Mouse (Mus musculus): ENCODE results near the gene Nbea. TPM values are rescaled to one million over a fixed set of nuclear protein-coding genes. Genes with fewer than 3 reads are reported as not detected.

Nbea gene
- polyA plus RNA-seq, 1 experiment: 0.20 TPM

DNA sequence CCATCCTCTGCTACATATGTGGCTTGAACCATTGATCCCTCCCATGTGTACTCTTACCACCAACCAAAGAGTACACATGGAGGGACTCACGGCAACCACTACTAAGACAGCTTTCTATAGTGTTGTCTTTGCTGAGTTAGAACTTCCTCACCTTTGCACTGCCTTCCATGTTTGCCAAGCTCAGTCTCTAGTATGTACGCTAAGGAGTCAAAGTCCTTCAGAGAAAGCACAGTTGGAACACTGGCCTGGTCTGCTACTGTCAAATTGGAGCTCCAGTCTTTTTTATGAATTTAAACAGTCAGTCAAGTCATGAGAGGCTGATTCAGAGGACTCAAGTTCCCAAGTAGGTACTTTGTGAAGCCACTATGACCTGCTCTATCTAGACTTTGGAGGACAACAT is 486.3 kb downstream of the Nbea start:
- Histone ChIP-seq H3K4me3 (replicated peaks) (no peak overlapping the region), H3K4me1 (peaks cover 4% of the 10 kb centered on the region; the same call in 1 of the 2 replicates), H3K9me3 (no peaks in the 10 kb centered on the region), H3K36me3 (replicated peaks; ENCODE audit: low read length) (no peaks in the 10 kb centered on the region), H3K27me3 (replicated peaks) (no peaks in the 10 kb centered on the region)
- TF ChIP-seq GATA1 (IDR thresholded peaks at IDR 0.05; ENCODE audit: borderline replicate concordance, low read length) (no peak), FLI1 (IDR thresholded peaks at IDR 0.05; ENCODE audit: low read length) (no peak)

DNA sequence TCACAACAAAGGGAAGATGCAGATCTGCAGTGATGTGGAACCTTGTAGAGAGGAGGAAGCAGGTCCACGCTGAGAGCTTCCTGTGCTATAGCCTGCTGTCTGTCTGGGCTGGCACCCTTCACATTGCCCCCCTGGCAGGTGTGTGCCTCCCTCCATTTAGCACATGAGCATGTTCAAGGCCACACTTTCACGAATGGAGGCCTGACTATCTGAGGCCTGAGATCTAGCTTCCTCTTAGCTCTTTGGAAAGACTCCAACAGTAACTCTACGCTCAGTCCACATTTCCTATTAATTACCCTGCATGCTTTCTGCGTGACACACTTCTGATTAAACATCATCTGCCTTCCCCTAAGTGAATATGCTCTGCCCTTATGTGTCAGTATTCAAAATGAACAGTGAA is 490.4 kb downstream of the Nbea start:
- H3K4me1 ChIP-seq: peaks cover 1% of the 10 kb centered on the region; the same call in 1 of the 2 replicates
- TF ChIP-seq GATA1 (IDR thresholded peaks at IDR 0.05; ENCODE audit: borderline replicate concordance, low read length) (no peak), FLI1 (IDR thresholded peaks at IDR 0.05; ENCODE audit: low read length) (no peak)
- H3K4me3 ChIP-seq (replicated peaks): no peak overlapping the region
- H3K36me3 ChIP-seq (replicated peaks; ENCODE audit: low read length): no peaks in the 10 kb centered on the region
- H3K9me3 ChIP-seq: no peaks in the 10 kb centered on the region
- H3K27me3 ChIP-seq (replicated peaks): peaks cover 1% of the 10 kb centered on the region

DNA sequence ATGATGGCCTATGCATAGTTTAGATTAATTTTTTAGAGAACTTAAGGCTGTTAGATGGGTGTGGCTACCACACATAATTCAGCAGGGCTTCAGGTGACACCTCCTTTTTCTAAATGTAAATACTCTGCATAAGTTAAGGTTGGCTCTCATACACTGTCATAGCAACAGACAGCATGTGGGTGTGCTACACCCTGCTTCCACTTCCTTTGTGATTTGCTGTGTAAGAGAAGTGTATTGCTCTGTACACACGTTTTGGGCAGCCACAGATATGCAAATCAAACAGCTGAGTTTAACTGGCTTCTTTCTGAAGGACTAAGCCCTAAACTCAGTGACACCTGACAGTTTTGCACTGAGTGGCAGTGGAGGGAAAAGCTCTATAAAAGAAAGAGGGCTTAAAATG is 495.4 kb downstream of the Nbea start:
- H3K4me3 ChIP-seq (replicated peaks): no peak overlapping the region
- no peak for TF ChIP-seq FLI1 (IDR thresholded peaks at IDR 0.05; ENCODE audit: low read length)
- no peaks in the 10 kb centered on the region for H3K36me3 ChIP-seq (replicated peaks; ENCODE audit: low read length)
- H3K27me3 ChIP-seq (replicated peaks): peaks cover 7% of the 10 kb centered on the region
- no peaks in the 10 kb centered on the region for H3K9me3 ChIP-seq
- H3K4me1 ChIP-seq: peaks cover 3% of the 10 kb centered on the region; the same call in 1 of the 2 replicates

DNA sequence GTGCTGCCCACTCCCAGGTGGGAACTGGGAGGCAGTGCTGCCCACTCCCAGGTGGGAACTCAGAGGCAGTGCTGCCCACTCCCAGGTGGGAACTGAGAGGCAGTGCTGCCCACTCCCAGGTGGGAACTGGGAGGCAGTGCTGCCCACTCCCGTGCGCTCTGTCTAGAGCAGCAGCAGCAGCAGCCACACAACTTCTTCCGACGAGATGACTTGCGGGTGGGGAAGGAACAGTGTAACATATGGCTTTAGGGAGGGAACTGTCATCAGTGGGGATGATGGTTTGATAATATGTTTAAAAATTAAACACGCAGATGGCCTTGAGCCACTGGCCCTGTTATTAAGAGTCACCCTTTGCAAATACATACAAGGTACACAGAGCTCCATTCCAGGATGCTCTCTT is 496.5 kb downstream of the Nbea start:
- no peaks in the 10 kb centered on the region for H3K9me3 ChIP-seq
- no peak overlapping the region for H3K4me3 ChIP-seq (replicated peaks)
- H3K36me3 ChIP-seq (replicated peaks; ENCODE audit: low read length): no peaks in the 10 kb centered on the region
- H3K4me1 ChIP-seq: peaks cover 3% of the 10 kb centered on the region; the same call in 1 of the 2 replicates
- TF ChIP-seq FLI1 (IDR thresholded peaks at IDR 0.05; ENCODE audit: low read length) (no peak), GATA1 (IDR thresholded peaks at IDR 0.05; ENCODE audit: borderline replicate concordance, low read length) (no peak)
- peaks cover 12% of the 10 kb centered on the region for H3K27me3 ChIP-seq (replicated peaks)

DNA sequence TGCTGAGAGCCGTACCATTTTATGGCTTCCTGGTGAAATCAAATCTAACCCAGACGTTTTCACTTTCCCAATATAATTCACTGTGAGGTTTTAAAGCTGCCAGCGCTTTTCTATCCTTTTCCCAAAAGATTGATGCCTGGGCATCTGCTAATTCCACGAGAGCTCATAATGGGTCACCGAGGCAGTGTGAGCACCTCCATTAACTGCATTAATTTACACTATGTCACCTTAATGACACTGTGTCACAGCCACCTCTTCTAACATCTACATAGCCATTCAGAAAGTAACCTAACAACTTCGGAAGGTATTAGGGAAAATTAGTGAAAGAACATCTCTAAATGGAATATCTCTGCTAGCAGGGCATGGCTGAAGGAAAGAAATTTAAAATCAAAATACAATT is 497.9 kb downstream of the Nbea start:
- TF ChIP-seq GATA1 (IDR thresholded peaks at IDR 0.05; ENCODE audit: borderline replicate concordance, low read length): no peak
- TF ChIP-seq FLI1 (IDR thresholded peaks at IDR 0.05; ENCODE audit: low read length): no peak
- Histone ChIP-seq H3K4me3 (replicated peaks) (no peak overlapping the region), H3K9me3 (no peaks in the 10 kb centered on the region), H3K36me3 (replicated peaks; ENCODE audit: low read length) (no peaks in the 10 kb centered on the region), H3K4me1 (peaks cover 3% of the 10 kb centered on the region; the same call in 1 of the 2 replicates), H3K27me3 (replicated peaks) (peaks cover 12% of the 10 kb centered on the region)

DNA sequence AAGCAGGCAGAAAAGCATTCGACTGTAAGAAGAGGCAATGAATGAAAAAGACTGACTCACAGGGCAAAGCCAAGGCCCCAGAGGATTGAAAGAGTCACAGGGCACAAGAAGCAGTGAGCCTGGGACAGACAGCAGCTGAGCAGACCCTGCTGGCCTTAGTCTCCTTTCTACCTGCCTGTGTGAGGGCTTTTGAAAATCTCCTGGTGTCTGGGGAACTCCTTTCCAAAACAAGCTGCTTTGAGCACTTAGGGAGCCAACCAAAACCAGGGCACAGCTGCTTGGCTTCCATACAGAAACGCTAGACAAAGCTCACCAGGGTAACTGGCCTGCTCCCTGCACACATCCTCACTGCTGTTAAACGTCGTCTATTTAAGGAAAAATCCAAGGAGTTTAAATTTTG is 498.6 kb downstream of the Nbea start:
- peaks cover 12% of the 10 kb centered on the region for H3K27me3 ChIP-seq (replicated peaks)
- peaks cover 3% of the 10 kb centered on the region; the same call in 1 of the 2 replicates for H3K4me1 ChIP-seq
- H3K4me3 ChIP-seq (replicated peaks): no peak overlapping the region
- TF ChIP-seq FLI1 (IDR thresholded peaks at IDR 0.05; ENCODE audit: low read length) (no peak), GATA1 (IDR thresholded peaks at IDR 0.05; ENCODE audit: borderline replicate concordance, low read length) (no peak)
- no peaks in the 10 kb centered on the region for H3K36me3 ChIP-seq (replicated peaks; ENCODE audit: low read length)
- no peaks in the 10 kb centered on the region for H3K9me3 ChIP-seq

DNA sequence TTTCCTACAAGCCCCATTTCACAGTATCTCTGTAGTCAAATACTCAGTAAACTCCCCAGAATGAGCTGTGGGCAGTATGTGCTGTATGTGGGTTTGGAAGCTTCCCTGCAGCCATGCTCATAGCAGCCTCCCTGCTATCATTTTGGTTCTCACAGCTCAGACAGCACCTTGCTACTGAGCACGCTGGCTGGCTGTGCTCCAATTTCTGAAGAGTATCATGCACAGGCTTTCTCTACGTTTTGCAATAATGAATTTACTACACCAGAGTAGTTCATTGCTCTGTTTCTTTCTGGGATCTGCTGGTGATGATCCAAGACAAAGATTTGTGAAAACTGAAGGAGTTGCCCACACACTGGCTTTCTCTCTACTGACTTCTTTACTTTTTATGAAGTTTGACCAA is 505.8 kb downstream of the Nbea start:
- Histone ChIP-seq H3K9me3 (no peaks in the 10 kb centered on the region), H3K27me3 (replicated peaks) (peaks cover 10% of the 10 kb centered on the region), H3K4me3 (replicated peaks) (no peak overlapping the region), H3K4me1 (no peaks in the 10 kb centered on the region), H3K36me3 (replicated peaks; ENCODE audit: low read length) (no peaks in the 10 kb centered on the region)
- TF ChIP-seq GATA1 (IDR thresholded peaks at IDR 0.05; ENCODE audit: borderline replicate concordance, low read length): no peak
- no peak for TF ChIP-seq FLI1 (IDR thresholded peaks at IDR 0.05; ENCODE audit: low read length)

DNA sequence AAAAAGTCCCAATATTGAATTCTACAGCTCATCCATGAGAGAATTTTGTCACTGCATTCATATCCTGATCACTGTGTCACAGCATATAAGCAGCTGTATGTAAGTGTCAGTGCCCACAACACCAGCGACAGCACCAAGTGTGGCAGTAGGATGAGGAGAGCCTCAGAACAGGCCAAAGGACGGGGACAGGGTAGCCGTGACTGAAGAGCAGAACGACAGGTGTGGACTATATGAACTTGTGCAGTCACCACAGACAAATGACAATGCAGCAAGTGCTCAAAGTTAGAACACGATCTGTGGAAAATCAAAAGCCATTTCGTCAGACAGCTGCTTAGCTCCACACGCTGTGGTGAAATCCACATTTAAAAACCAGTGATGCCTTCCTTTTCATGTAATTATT is 509.3 kb downstream of the Nbea start:
- no peaks in the 10 kb centered on the region for H3K9me3 ChIP-seq
- no peak for TF ChIP-seq FLI1 (IDR thresholded peaks at IDR 0.05; ENCODE audit: low read length)
- no peak for TF ChIP-seq GATA1 (IDR thresholded peaks at IDR 0.05; ENCODE audit: borderline replicate concordance, low read length)

DNA sequence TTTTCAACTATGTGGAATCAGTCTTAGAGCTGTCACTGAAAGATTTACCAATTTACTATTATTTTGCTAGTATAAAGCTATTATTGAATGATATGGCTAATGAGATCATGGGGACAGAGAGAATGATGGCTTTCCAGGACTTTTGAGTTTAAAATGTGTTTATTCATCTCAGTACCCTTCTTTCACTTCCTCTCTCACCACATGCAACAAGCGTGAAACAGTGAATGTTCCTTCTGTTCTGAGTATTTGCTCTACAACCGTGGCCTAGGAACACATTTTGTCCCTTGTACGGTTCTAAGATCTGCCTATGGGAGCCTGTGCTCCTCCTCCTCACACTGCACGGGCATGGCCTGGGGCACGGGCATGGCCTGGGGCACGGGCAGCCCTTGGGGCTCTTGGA is 516.5 kb downstream of the Nbea start:
- no peaks in the 10 kb centered on the region for H3K9me3 ChIP-seq
- no peaks in the 10 kb centered on the region for H3K36me3 ChIP-seq (replicated peaks; ENCODE audit: low read length)
- peaks cover under 1% of the 10 kb centered on the region for H3K4me1 ChIP-seq
- TF ChIP-seq GATA1 (IDR thresholded peaks at IDR 0.05; ENCODE audit: borderline replicate concordance, low read length): no peak
- TF ChIP-seq FLI1 (IDR thresholded peaks at IDR 0.05; ENCODE audit: low read length): no peak
- no peak overlapping the region for H3K4me3 ChIP-seq (replicated peaks)
- H3K27me3 ChIP-seq (replicated peaks): peaks cover 24% of the 10 kb centered on the region

More for the DNA sequence above, 509.3 kb downstream of the Nbea start:
- Histone ChIP-seq H3K4me1 (no peaks in the 10 kb centered on the region), H3K27me3 (replicated peaks) (peaks cover 10% of the 10 kb centered on the region), H3K36me3 (replicated peaks; ENCODE audit: low read length) (no peaks in the 10 kb centered on the region), H3K4me3 (replicated peaks) (no peak overlapping the region)

DNA sequence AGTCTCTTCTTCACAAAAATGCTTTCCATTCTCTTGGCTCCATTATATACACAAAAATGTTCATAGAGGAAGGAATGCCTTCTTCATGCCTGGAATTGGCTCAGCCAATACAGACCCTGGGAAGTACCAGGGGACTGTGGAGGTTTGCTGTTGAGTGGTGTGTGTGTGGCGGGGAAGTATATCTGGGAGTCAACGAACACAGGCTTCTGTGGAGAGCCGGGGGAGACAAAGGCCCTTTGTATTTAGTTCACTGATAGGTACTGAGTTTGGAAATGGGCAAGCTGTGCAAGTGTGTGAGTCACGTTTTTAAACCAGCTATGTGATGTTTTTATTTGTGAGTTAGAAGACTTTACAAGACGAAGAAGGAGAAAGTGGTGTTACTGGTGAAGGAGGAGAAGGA is 517.6 kb downstream of the Nbea start:
- Histone ChIP-seq H3K4me3 (replicated peaks) (no peak overlapping the region), H3K27me3 (replicated peaks) (peaks cover 24% of the 10 kb centered on the region), H3K4me1 (peaks cover 5% of the 10 kb centered on the region), H3K9me3 (no peaks in the 10 kb centered on the region), H3K36me3 (replicated peaks; ENCODE audit: low read length) (no peaks in the 10 kb centered on the region)
- no peak for TF ChIP-seq FLI1 (IDR thresholded peaks at IDR 0.05; ENCODE audit: low read length)
- no peak for TF ChIP-seq GATA1 (IDR thresholded peaks at IDR 0.05; ENCODE audit: borderline replicate concordance, low read length)

DNA sequence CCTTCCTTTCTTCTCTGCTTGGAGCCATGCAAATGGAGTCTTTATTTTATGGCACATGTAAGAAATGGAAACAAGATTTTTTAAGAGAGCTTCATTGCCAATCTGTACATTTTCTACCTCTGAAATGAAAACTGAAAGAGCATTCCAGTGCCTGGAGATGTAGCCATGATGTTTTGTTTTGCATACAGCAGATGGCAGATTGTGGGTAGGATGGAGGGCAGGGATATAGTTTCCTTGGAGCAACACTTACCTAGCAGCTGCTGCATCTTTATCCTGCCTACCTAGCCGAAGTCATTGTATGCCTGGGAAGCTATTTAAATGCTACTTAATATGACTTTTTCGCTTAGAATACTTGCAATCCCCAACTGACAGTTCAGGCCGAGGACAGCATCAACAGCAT is 518.8 kb downstream of the Nbea start:
- H3K9me3 ChIP-seq: peaks cover 5% of the 10 kb centered on the region; the same call in 1 of the 2 replicates
- H3K36me3 ChIP-seq (replicated peaks; ENCODE audit: low read length): no peaks in the 10 kb centered on the region
- no peak overlapping the region for H3K4me3 ChIP-seq (replicated peaks)
- TF ChIP-seq GATA1 (IDR thresholded peaks at IDR 0.05; ENCODE audit: borderline replicate concordance, low read length): no peak
- no peak for TF ChIP-seq FLI1 (IDR thresholded peaks at IDR 0.05; ENCODE audit: low read length)
- H3K4me1 ChIP-seq: peaks cover 5% of the 10 kb centered on the region
- peaks cover 30% of the 10 kb centered on the region for H3K27me3 ChIP-seq (replicated peaks)

Measured in megakaryocyte, embryonic 14.5 days (primary cell).